Mouse (Mus musculus) kidney, adult 2 months (tissue): ENCODE results near the gene Appl2. TPM values are rescaled to one million over a fixed set of nuclear protein-coding genes. Genes with fewer than 3 reads are reported as not detected.

Experiments used
- DNase-seq: peaks from one replicate; pipeline ENCODE4 v3.0.0; 2021
- H3K27ac ChIP-seq: fragments of 200-500 bp; 2 replicates; pipeline ENCODE4 v1.5.1; 2012; ENCODE audit warnings: low read depth, low read length, control low read depth, inconsistent platforms; ENCODE audit not compliant: insufficient read depth
- H3K27me3 ChIP-seq: fragments of 200-500 bp; replicated peaks from 2 replicates; pipeline ENCODE4 v1.6.1; 2012; ENCODE audit warnings: mild to moderate bottlenecking, moderate library complexity, low read length, inconsistent platforms; ENCODE audit not compliant: control insufficient read depth, insufficient read depth
- H3K36me3 ChIP-seq: fragments of 200-500 bp; 2 replicates; pipeline ENCODE4 v1.6.1; 2012; ENCODE audit warnings: mild to moderate bottlenecking, moderate library complexity, low read length, inconsistent platforms; ENCODE audit not compliant: control insufficient read depth, insufficient read depth
- H3K4me1 ChIP-seq: fragments of 200-500 bp; 2 replicates; pipeline ENCODE4 v1.6.1; 2011; ENCODE audit warnings: low read length; ENCODE audit not compliant: control insufficient read depth, insufficient read depth
- H3K4me3 ChIP-seq: fragments of 200-500 bp; 2 replicates; pipeline ENCODE4 v1.5.1; 2011; ENCODE audit warnings: mild to moderate bottlenecking, low read depth, low read length, control low read depth; ENCODE audit not compliant: insufficient read depth
- CTCF ChIP-seq: fragments of 200-500 bp; conservative IDR thresholded peaks from 2 replicates; pipeline ENCODE4 v1.5.1; 2011; ENCODE audit warnings: low read depth, mild to moderate bottlenecking, control low read depth, low read length, moderate library complexity, mixed read lengths; ENCODE audit not compliant: insufficient read depth, insufficient read length
- POLR2A ChIP-seq: fragments of 200-500 bp; IDR thresholded peaks from one replicate; pipeline ENCODE4 v1.6.1; 2011; ENCODE audit warnings: low read depth, low read length, control low read depth
- WGBS: fragments of 180-500 bp; shearing (Covaris S2); methylation state at CpG from one replicate; pipeline ENCODE4 v1.1.7; 2018; 5-methylcytosine and 5-hydroxymethylcytosine counted together
- polyA plus RNA-seq: library from polyadenylated mRNA; depleted of rRNA; stranded (reverse); fragments of >200 nt; gene quantifications from 2 replicates; pipeline ENCODE4 v1.2.3, GENCODE M21; 2012; rRNA removed

The Appl2 gene
- polyA plus RNA-seq, 1 experiment: 18.7 TPM

GRCm38 (mm10) chr10:83565449-83566441 lies 82.8 kb downstream of the Appl2 start:
- Histone ChIP-seq H3K4me3 (no peak overlapping the region), H3K36me3 (peaks cover 4% of the 10 kb centered on the region), H3K27me3 (no peaks in the 10 kb centered on the region), H3K27ac (no peak overlapping the region), H3K4me1 (no peaks in the 10 kb centered on the region)
- 97% methylated on average over 7 of the region's 7 CpGs for WGBS
- TF ChIP-seq POLR2A: no peak
- TF ChIP-seq CTCF: no peak
- DNase-seq: no peak

- Histone ChIP-seq H3K27me3 (no peaks in the 10 kb centered on the region), H3K27ac (no peak overlapping the region), H3K4me1 (no peaks in the 10 kb centered on the region), H3K4me3 (no peak overlapping the region), H3K36me3 (peaks cover 10% of the 10 kb centered on the region)
- TF ChIP-seq POLR2A (no peak), CTCF (no peak)
- DNase-seq: no peak
Observed at GRCm38 (mm10) chr10:83563005-83563404, 85.5 kb downstream of the Appl2 start.

Other genes starting within 250 kb of the Appl2 start
- gene Aldh1l2, start 114.6 kb downstream of the Appl2 start, polyA plus RNA-seq: 0.87 and 1.1 TPM in 2 replicates
- gene Washc4, start 105.0 kb downstream of the Appl2 start, polyA plus RNA-seq: 2.8 and 4.0 TPM in 2 replicates
- gene 1500009L16Rik, start 74.1 kb upstream of the Appl2 start, polyA plus RNA-seq: 1.2 and 1.3 TPM in 2 replicates